Mouse (Mus musculus) CH12.LX (cell line): ENCODE measurements at regions not wholly inside any gene's neighbourhood (a gene's known extent, or its start where the extent isn't known, plus 50 kb on each side); places are given as distances from the start of the nearest gene placed in this dataset.

ENCODE experiments used
- DNase-seq: peaks from one replicate; pipeline ENCODE4 v3.0.0-alpha.2; 2013; ENCODE audit errors: extremely low read depth
- H3K27ac ChIP-seq: 2 replicates; pipeline ENCODE4 v1.5.1; 2012; ENCODE audit warnings: low read depth, mild to moderate bottlenecking, control low read depth, moderate library complexity; ENCODE audit not compliant: insufficient read depth
- H3K27me3 ChIP-seq: replicated peaks from 2 replicates; pipeline ENCODE3; 2012; ENCODE audit warnings: inconsistent platforms
- H3K36me3 ChIP-seq, 2 experiments: replicated peaks in 1 of 2; 2 replicates each; pipeline versions ENCODE3 to v1.6.1; 2012; ENCODE audit warnings: inconsistent platforms in 1 of 2, low read length in 1 of 2, mild to moderate bottlenecking in 1 of 2, mixed read lengths in 1 of 2, moderate library complexity in 1 of 2; ENCODE audit not compliant: control insufficient read depth in 1 of 2, insufficient read depth in 1 of 2
- H3K4me1 ChIP-seq, 2 experiments: 2 replicates each; pipeline ENCODE4 v1.6.1; 2012; ENCODE audit warnings: inconsistent platforms in 1 of 2, moderate library complexity in 1 of 2; ENCODE audit not compliant: insufficient read depth in 2 of 2, control insufficient read depth in 1 of 2
- H3K4me2 ChIP-seq: 2 replicates; pipeline ENCODE4 v1.6.1; 2012; ENCODE audit warnings: low read depth, mild to moderate bottlenecking, control low read depth; ENCODE audit not compliant: poor library complexity, insufficient read depth, severe bottlenecking
- H3K4me3 ChIP-seq, 3 experiments: fragments of 150-350 bp in 1 of 3; sonication (generic) in 1 of 3; replicated peaks in 1 of 3; 2 replicates each; pipeline versions ENCODE3 to v1.5.1; 2011 to 2012; ENCODE audit warnings: low read depth in 2 of 3, low read length in 2 of 3, mild to moderate bottlenecking in 2 of 3, moderate library complexity in 2 of 3, control low read depth in 1 of 3, improper control_type of control experiment in 1 of 3, inconsistent platforms in 1 of 3, mixed read lengths in 1 of 3; ENCODE audit not compliant: poor library complexity in 1 of 3
- H3K79me2 ChIP-seq: replicated peaks from 2 replicates; pipeline ENCODE4 v1.6.1; 2012; ENCODE audit warnings: mild to moderate bottlenecking, moderate library complexity; ENCODE audit not compliant: control insufficient read depth, poor library complexity, insufficient read depth, severe bottlenecking; ENCODE audit errors: extremely low read depth
- H3K9ac ChIP-seq: 2 replicates; pipeline ENCODE4 v1.6.1; 2012; ENCODE audit warnings: low read depth, mild to moderate bottlenecking, control low read depth, moderate library complexity; ENCODE audit not compliant: insufficient read depth
- H3K9me3 ChIP-seq: replicated peaks from 2 replicates; pipeline ENCODE3; 2012; ENCODE audit warnings: low read length, inconsistent platforms, mixed read lengths
- CTCF ChIP-seq, 2 experiments: IDR thresholded peaks in 1 of 2; conservative IDR thresholded peaks in 1 of 2; 2 replicates each; pipeline ENCODE4 v1.5.1; 2011 to 2012; ENCODE audit warnings: low read depth in 2 of 2, low read length in 2 of 2, improper control_type of control experiment in 1 of 2, inconsistent platforms in 1 of 2, mild to moderate bottlenecking in 1 of 2, moderate library complexity in 1 of 2
- E2F4 ChIP-seq: IDR thresholded peaks from 2 replicates; pipeline ENCODE4 v1.6.1; 2011; ENCODE audit warnings: low read depth, low read length, improper control_type of control experiment; ENCODE audit not compliant: insufficient replicate concordance
- ELF1 ChIP-seq: IDR thresholded peaks from 2 replicates; pipeline ENCODE4 v1.6.1; 2014; ENCODE audit warnings: low read depth, mild to moderate bottlenecking, inconsistent platforms, low read length, improper control_type of control experiment
- EP300 ChIP-seq: IDR thresholded peaks from 2 replicates; pipeline ENCODE4 v1.6.1; 2011; ENCODE audit warnings: low read length, improper control_type of control experiment
- JUND ChIP-seq: conservative IDR thresholded peaks from 2 replicates; pipeline ENCODE4 v1.6.1; 2011; ENCODE audit warnings: low read depth, low read length, improper control_type of control experiment
- KAT2A ChIP-seq: IDR thresholded peaks from 2 replicates; pipeline ENCODE4 v1.6.1; 2012; ENCODE audit warnings: low read length, improper control_type of control experiment, inconsistent platforms; ENCODE audit not compliant: insufficient replicate concordance
- MAFK ChIP-seq: IDR thresholded peaks from 2 replicates; pipeline ENCODE4 v1.6.1; 2011; ENCODE audit warnings: low read length, improper control_type of control experiment; ENCODE audit not compliant: insufficient replicate concordance
- MAZ ChIP-seq: IDR thresholded peaks from 2 replicates; pipeline ENCODE4 v1.6.1; 2012; ENCODE audit warnings: low read depth, mild to moderate bottlenecking, inconsistent platforms, low read length, improper control_type of control experiment, moderate library complexity
- MEF2A ChIP-seq: IDR thresholded peaks from 2 replicates; pipeline ENCODE4 v1.6.1; 2014; ENCODE audit warnings: low read depth, mild to moderate bottlenecking, inconsistent platforms, low read length, improper control_type of control experiment, borderline replicate concordance
- PAX5 ChIP-seq: IDR thresholded peaks from 2 replicates; pipeline ENCODE4 v1.6.1; 2012; ENCODE audit warnings: low read length, inconsistent platforms, mixed read lengths
- RCOR1 ChIP-seq: conservative IDR thresholded peaks from 2 replicates; pipeline ENCODE4 v1.6.1; 2012; ENCODE audit warnings: low read depth, mild to moderate bottlenecking, inconsistent platforms, low read length, improper control_type of control experiment
- TBP ChIP-seq: conservative IDR thresholded peaks from 2 replicates; pipeline ENCODE4 v1.6.1; 2011; ENCODE audit warnings: low read depth, low read length, improper control_type of control experiment
- TCF12 ChIP-seq: IDR thresholded peaks from 2 replicates; pipeline ENCODE4 v1.6.1; 2014; ENCODE audit warnings: low read depth, mild to moderate bottlenecking, inconsistent platforms, low read length, improper control_type of control experiment
- ZKSCAN1 ChIP-seq: IDR thresholded peaks from 2 replicates; pipeline ENCODE4 v1.6.1; 2012; ENCODE audit warnings: low read depth, inconsistent platforms, low read length, improper control_type of control experiment, borderline replicate concordance
- ZMIZ1 ChIP-seq: IDR thresholded peaks from 2 replicates; pipeline ENCODE4 v1.6.1; 2012; ENCODE audit warnings: low read depth, mild to moderate bottlenecking, inconsistent platforms, low read length, improper control_type of control experiment
- dilution Hi-C: fragments of 300-500 bp; cut with MboI; formaldehyde crosslinking; loops from 2 replicates; pipeline ENCODE4 v1.14.3; 2020; ENCODE audit warnings: low sequenced_read_pairs; ENCODE audit not compliant: extremely low pct_unique_long_range_greater_than_20kb, extremely low pct_ligation_motif_present
- in situ Hi-C: fragments of 300-500 bp; cut with MboI; formaldehyde crosslinking; loops from 3 replicates; pipeline ENCODE4 v1.14.3; 2019; ENCODE audit warnings: low sequenced_read_pairs, low pct_ligation_motif_present, low pct_unique_long_range_greater_than_20kb, mixed read lengths

DNA sequence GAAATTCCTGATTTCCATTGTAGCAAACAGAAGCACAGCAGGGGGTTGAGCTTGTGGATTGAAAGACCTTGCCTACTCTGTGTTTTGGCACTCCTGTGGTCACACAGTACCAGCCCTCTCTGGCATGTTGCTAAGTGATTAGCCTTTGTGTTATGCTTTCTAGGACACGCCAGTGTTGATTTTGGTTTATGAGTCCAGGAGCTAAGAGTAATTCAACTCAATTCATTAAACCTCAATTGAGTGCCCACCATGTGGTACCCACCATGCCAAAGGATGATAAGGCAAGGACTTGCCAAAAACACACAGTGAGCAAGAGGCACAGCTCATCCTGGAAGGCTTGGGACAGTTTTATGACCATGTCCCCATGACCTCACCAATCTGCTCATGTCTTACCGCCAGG, 221.1 kb upstream of the Sox14 start:
- no peaks in the 10 kb centered on the region for H3K79me2 ChIP-seq
- in situ Hi-C loops (no loop called here), dilution Hi-C loops (no loop called here)
- no peaks in the 10 kb centered on the region for H3K4me1 ChIP-seq
- no peak overlapping the region for H3K4me3 ChIP-seq
- TF ChIP-seq TBP = no peak
- no peak for TF ChIP-seq E2F4
- TF ChIP-seq TCF12 = no peak
- TF ChIP-seq PAX5 = no peak
- no peak for TF ChIP-seq JUND
- TF ChIP-seq CTCF (conservative IDR thresholded peaks at IDR 0.05 in 1 of 2, IDR thresholded peaks at IDR 0.05 in 1 of 2; ENCODE audit: low read depth in 2 of 2, low read length in 2 of 2) = no peak
- no peak for TF ChIP-seq ELF1
- H3K4me2 ChIP-seq = no peak overlapping the region
- no peak overlapping the region for H3K9ac ChIP-seq
- H3K27me3 ChIP-seq = no peaks in the 10 kb centered on the region
- H3K36me3 ChIP-seq = no peaks in the 10 kb centered on the region
- H3K27ac ChIP-seq = no peak overlapping the region
- DNase-seq = no peak
- H3K9me3 ChIP-seq = peaks cover 57% of the 10 kb centered on the region

DNA sequence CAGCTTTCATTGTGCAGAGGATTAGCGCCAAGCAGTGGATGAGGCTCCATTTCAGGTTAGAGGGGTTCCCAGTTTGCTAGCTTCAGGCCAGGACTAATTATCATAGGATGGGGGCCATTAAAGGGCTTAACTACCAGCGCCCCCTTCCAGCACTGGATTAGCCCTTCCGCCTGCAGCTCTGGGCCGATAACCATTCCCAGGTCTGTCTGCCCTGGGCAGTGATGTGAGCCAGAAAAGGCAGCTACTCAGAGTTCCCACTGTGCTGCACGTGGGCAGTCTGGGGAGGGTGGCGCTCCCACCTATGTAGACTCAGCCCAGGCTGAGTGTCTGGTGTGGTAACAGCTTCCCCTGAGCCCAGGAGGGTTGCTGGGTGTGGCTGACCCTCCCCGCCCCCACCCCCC, 219.6 kb upstream of the Sox14 start:
- no peak for TF ChIP-seq RCOR1
- no peak for TF ChIP-seq CTCF (conservative IDR thresholded peaks at IDR 0.05 in 1 of 2, IDR thresholded peaks at IDR 0.05 in 1 of 2; ENCODE audit: low read depth in 2 of 2, low read length in 2 of 2)
- TF ChIP-seq PAX5 = no peak
- TF ChIP-seq MAFK = no peak
- no peak for TF ChIP-seq ZMIZ1
- TF ChIP-seq MAZ = no peak
- no peak for TF ChIP-seq ZKSCAN1
- no peak for TF ChIP-seq TCF12
- TF ChIP-seq EP300 = no peak
- no peak for TF ChIP-seq ELF1
- no peak for TF ChIP-seq KAT2A
- TF ChIP-seq MEF2A = no peak
- TF ChIP-seq, all 38 proteins: peak for 0
- in situ Hi-C loops = no loop called here
- no peaks in the 10 kb centered on the region for H3K27me3 ChIP-seq
- no peaks in the 10 kb centered on the region for H3K79me2 ChIP-seq
- H3K4me3 ChIP-seq = no peak overlapping the region
- H3K9me3 ChIP-seq = peaks cover 65% of the 10 kb centered on the region
- H3K36me3 ChIP-seq = no peaks in the 10 kb centered on the region
- no peak for DNase-seq
- no peak overlapping the region for H3K4me2 ChIP-seq
- no peaks in the 10 kb centered on the region for H3K4me1 ChIP-seq
- dilution Hi-C loops = no loop called here
- no peak overlapping the region for H3K9ac ChIP-seq
- H3K27ac ChIP-seq = no peak overlapping the region
